Mouse (Mus musculus): Measurements from ENCODE around the gene Akap6.

DNA sequence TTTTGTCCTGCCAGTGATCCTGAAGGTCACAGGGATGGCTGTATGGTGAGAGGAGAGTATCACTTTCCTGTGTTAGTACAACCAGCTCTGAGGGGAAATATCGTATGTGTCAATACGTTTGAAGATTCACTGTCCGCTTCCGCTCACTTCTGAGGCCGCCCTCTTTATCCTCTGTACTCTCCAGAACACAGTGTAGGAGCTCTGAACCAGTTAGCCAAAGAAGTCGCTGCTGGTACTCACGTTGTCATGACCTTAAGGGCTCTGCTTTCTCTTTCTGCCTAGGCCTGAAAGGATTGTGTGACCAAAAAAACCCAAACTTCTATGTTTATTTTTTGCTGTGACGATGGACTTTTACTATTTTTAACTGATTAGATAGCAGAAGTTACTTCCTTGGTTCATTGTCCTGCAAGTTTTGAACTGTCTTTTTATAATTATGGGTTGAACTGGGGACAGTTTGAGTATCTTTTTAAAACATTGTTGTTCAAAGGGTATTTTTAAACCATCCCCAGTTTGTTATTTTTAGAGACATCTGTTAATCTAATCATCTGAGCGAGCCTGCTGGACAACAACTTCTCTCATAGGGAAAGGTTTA lies 175.2 kb downstream of the Akap6 start:
- TF ChIP-seq MAFK (IDR thresholded peaks at IDR 0.05; ENCODE audit: insufficient read depth, low read depth, low read length) (no peak), CHD2 (IDR thresholded peaks at IDR 0.05; ENCODE audit: low read depth, low read length) (no peak), ZNF384 (IDR thresholded peaks at IDR 0.05; ENCODE audit: low read depth, low read length) (no peak), ZC3H11A (IDR thresholded peaks at IDR 0.05; ENCODE audit: borderline replicate concordance, low read depth, low read length) (no peak), HCFC1 (IDR thresholded peaks at IDR 0.05; ENCODE audit: borderline replicate concordance, insufficient read depth, low read length) (no peak)
